Mouse (Mus musculus) G1E (cell line): Measurements from ENCODE around the gene Gse1. TPM values are rescaled to one million over a fixed set of nuclear protein-coding genes. Genes with fewer than 3 reads are reported as not detected.

Source experiments
- ATAC-seq: 2 replicates; pipeline ENCODE4 v1.8.0; 2016; ENCODE audit warnings: mild to moderate bottlenecking; ENCODE audit not compliant: insufficient number of reproducible peaks, poor library complexity, low FRiP score, severe bottlenecking; ENCODE audit errors: extremely low read depth
- DNase-seq: peaks from one replicate; pipeline ENCODE4 v3.0.0; 2012; ENCODE audit warnings: low spot score
- H3K27me3 ChIP-seq: 2 replicates; pipeline ENCODE4 v1.6.1; 2012; ENCODE audit warnings: mild to moderate bottlenecking, low read length, inconsistent platforms; ENCODE audit not compliant: insufficient read depth
- H3K36me3 ChIP-seq: replicated peaks from 2 replicates; pipeline ENCODE3; 2012; ENCODE audit warnings: mild to moderate bottlenecking, inconsistent platforms
- H3K4me1 ChIP-seq: 2 replicates; pipeline ENCODE4 v1.6.1; 2012; ENCODE audit warnings: low read depth, low read length, inconsistent platforms, mixed read lengths; ENCODE audit not compliant: insufficient read depth
- H3K4me3 ChIP-seq: 2 replicates; pipeline ENCODE4 v1.5.1; 2012; ENCODE audit warnings: low read depth, mild to moderate bottlenecking, inconsistent platforms, low read length, moderate library complexity, mixed read lengths
- H3K9me3 ChIP-seq: replicated peaks from 2 replicates; pipeline ENCODE4 v1.6.1; 2012; ENCODE audit warnings: inconsistent platforms
- CTCF ChIP-seq: IDR thresholded peaks from 2 replicates; pipeline ENCODE4 v1.5.1; 2012; ENCODE audit warnings: low read depth, low read length, inconsistent platforms, mixed read lengths
- GATA1 ChIP-seq: IDR thresholded peaks from 2 replicates; pipeline ENCODE4 v1.6.1; 2012; ENCODE audit warnings: borderline replicate concordance, low read length, inconsistent platforms, mixed read lengths
- GATA2 ChIP-seq: IDR thresholded peaks from 2 replicates; pipeline ENCODE4 v1.6.1; 2012; ENCODE audit warnings: low read depth, low read length, inconsistent platforms, borderline replicate concordance
- POLR2AphosphoS5 ChIP-seq: IDR thresholded peaks from 2 replicates; pipeline ENCODE4 v1.6.1; 2012; ENCODE audit warnings: low read depth, low read length, inconsistent platforms; ENCODE audit not compliant: insufficient replicate concordance
- TAL1 ChIP-seq: conservative IDR thresholded peaks from 2 replicates; pipeline ENCODE4 v1.6.1; 2012; ENCODE audit warnings: low read depth, low read length, inconsistent platforms, mixed read lengths
- polyA plus RNA-seq: library from polyadenylated mRNA; stranded (reverse); fragments of >175 nt; gene quantifications from 2 replicates; pipeline ENCODE4 v1.2.3, GENCODE M21; 2012
- total RNA-seq, 2 experiments: library from RNA; stranded (forward) in 1 of 2; stranded (reverse) in 1 of 2; fragments of 200-1000 nt in 1 of 2; fragments of >200 nt in 1 of 2; fragmentation: Nextera tagmentation in 1 of 2; gene quantifications; 2 replicates each; pipeline ENCODE4 v1.2.3; 2014 to 2017

Gene Gse1
- total and polyA plus RNA-seq, 3 experiments = 6.3 to 106 (median 48.4) TPM

DNA sequence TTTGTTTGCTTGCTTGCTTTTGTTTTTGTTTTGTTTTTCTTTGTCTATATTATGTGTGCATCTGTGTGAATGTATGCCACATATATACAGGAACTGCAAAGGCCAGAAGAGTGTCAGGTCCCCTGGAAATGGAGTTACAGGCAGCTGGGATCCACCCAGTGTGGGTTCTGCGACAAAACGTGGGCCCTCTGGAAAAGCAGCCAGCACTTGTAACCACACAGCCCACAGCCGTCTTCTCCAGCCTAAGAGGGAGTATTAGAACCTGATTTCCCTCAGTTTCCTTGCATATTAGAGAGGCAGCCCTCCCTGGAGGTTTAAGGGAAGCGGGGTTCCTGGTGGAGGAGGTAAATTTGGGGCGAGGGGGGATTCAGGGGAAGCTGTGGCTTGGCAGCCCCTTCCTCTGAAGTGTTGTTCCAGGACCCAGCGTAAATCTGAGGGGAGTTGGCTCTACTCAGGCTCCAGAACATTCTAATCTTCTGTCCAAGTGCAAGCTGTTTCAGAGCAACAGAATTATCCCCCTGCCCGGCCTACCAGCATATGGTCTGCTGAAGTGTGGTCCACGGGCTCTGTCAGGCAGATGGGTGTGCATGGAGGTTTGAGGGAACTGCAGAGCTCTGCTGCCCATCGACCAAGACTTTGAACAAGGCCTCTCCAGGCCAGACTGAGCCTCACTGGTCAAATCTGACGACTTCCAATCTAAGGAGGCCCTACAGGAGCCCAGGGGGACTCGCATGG is 74.9 kb downstream of the Gse1 start:
- no peaks in the 10 kb centered on the region; the same call in 1 of the 2 replicates for H3K4me1 ChIP-seq
- TF ChIP-seq TAL1 (no peak), CTCF (no peak), GATA2 (no peak), GATA1 (no peak), POLR2AphosphoS5 (no peak)
- H3K4me3 ChIP-seq = no peak overlapping the region
- H3K27me3 ChIP-seq = peaks cover 51% of the 10 kb centered on the region
- ATAC-seq = no peak
- no peaks in the 10 kb centered on the region for H3K9me3 ChIP-seq
- no peaks in the 10 kb centered on the region for H3K36me3 ChIP-seq
- DNase-seq = no peak

DNA sequence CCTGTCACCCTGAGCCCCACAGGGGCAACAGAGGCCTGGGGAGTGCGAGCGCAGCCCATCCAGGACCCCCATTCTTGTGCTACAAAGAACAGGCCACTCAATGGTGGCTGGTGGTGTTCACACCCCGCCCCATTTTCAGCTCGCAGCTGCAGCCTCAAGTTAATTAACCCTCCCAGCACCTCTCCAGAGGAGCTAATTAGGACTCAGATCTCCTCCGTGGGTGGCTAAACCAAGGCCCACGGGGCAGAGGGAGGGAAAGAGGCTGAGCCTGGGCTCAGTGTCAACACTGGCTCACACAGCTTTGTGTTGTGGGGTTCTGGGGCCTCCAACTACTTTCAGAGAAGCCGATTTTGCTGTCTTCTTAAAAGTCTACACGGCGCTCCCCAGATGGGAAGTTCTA is 75.8 kb downstream of the Gse1 start:
- ATAC-seq = no peak
- H3K4me1 ChIP-seq = no peaks in the 10 kb centered on the region; the same call in 1 of the 2 replicates
- no peak for TF ChIP-seq GATA2
- no peak for TF ChIP-seq TAL1
- TF ChIP-seq GATA1 = no peak
- TF ChIP-seq POLR2AphosphoS5 = no peak
- no peak for TF ChIP-seq CTCF

DNA sequence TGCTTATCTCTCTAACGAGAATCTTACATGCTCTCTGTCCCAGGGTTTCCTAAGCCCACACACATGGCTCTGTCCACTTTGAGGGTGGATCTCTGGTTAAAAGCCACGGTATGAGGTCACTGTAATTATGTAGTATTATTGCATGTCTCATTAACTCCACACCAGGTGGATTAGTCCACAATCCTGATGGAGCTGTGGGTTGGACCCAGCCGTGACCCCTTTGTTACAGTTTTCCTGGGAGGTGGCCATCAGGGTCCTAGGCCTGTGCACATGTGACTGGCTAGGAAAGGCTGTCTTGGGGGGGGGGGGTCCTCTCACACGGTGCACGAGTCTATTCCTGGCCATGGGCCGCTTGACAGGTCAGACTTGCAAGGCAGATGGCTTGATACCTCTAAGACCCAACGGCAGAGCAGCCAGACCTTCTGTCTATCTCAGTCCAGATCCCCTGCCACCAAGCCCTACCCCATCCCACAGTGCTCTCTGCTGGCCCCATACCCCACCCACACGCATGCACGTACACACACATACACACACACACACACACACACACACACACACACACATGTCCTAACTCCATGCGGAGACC is 77.6 kb downstream of the Gse1 start:
- no peak for DNase-seq
- Histone ChIP-seq H3K9me3 (no peaks in the 10 kb centered on the region), H3K4me3 (no peak overlapping the region), H3K4me1 (no peaks in the 10 kb centered on the region; the same call in 1 of the 2 replicates), H3K27me3 (peaks cover 59% of the 10 kb centered on the region), H3K36me3 (no peaks in the 10 kb centered on the region)
- TF ChIP-seq GATA1 (no peak), GATA2 (no peak), TAL1 (no peak), CTCF (no peak), POLR2AphosphoS5 (no peak)
- no peak for ATAC-seq

More for the DNA sequence above, 75.8 kb downstream of the Gse1 start:
- Histone ChIP-seq H3K27me3 (peaks cover 51% of the 10 kb centered on the region), H3K9me3 (no peaks in the 10 kb centered on the region), H3K4me3 (no peak overlapping the region), H3K36me3 (no peaks in the 10 kb centered on the region)
- DNase-seq = no peak

GRCm38 (mm10) chr8:120307103-120307502 is 78.8 kb downstream of the Gse1 start:
- no peaks in the 10 kb centered on the region for H3K9me3 ChIP-seq
- no peak for TF ChIP-seq CTCF
- no peak for TF ChIP-seq GATA1
- no peak for TF ChIP-seq POLR2AphosphoS5
- no peak for TF ChIP-seq TAL1
- no peak for TF ChIP-seq GATA2
- peaks cover under 1% of the 10 kb centered on the region; the same call in 1 of the 2 replicates for H3K4me1 ChIP-seq
- H3K27me3 ChIP-seq = peaks cover 65% of the 10 kb centered on the region
- H3K36me3 ChIP-seq = no peaks in the 10 kb centered on the region
- ATAC-seq (no peak), DNase-seq (no peak)
- no peak overlapping the region for H3K4me3 ChIP-seq

DNA sequence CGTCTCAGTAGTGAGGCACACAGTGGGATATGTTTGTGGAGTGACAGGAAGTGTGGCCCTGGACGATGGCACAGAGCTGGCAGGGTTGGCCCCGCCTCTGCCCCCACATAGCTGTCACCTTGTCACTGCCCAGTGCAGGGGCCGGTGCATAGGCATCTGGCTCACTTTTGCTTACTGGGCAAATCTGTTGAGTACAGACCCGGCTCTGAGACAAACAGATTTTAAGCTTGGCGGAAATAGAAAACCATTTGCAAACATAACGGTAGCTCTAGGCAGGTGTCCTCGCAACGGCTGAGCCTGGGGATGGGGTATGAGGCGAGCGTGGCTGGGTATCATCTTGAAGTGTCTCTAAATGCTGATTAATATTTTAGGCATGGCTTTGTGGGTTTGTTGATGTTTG is 79.3 kb downstream of the Gse1 start:
- Histone ChIP-seq H3K27me3 (peaks cover 66% of the 10 kb centered on the region), H3K36me3 (no peaks in the 10 kb centered on the region), H3K9me3 (no peaks in the 10 kb centered on the region), H3K4me1 (peaks cover 2% of the 10 kb centered on the region; the same call in 1 of the 2 replicates), H3K4me3 (no peak overlapping the region)
- ATAC-seq (no peak), DNase-seq (no peak)
- no peak for TF ChIP-seq GATA2

GRCm38 (mm10) chr8:120308131-120308530 is 79.9 kb downstream of the Gse1 start:
- Histone ChIP-seq H3K4me3 (no peak overlapping the region), H3K9me3 (no peaks in the 10 kb centered on the region), H3K4me1 (peaks cover 2% of the 10 kb centered on the region; the same call in 1 of the 2 replicates), H3K36me3 (no peaks in the 10 kb centered on the region), H3K27me3 (peaks cover 64% of the 10 kb centered on the region)
- DNase-seq (no peak), ATAC-seq (no peak)
- TF ChIP-seq TAL1 = no peak
- no peak for TF ChIP-seq GATA2
- TF ChIP-seq GATA1 = no peak
- no peak for TF ChIP-seq CTCF
- no peak for TF ChIP-seq POLR2AphosphoS5
